Mouse (Mus musculus): ENCODE data around the gene 1700056E22Rik. TPM values are rescaled to one million over a fixed set of nuclear protein-coding genes. Genes with fewer than 3 reads are reported as not detected.

The 1700056E22Rik gene
- polyA plus RNA-seq, 1 experiment, result 0.63 TPM

GRCm38 (mm10) chr1:184068971-184069370, 34.9 kb upstream of the 1700056E22Rik start:
- H3K9ac ChIP-seq (ENCODE audit: low read depth, poor library complexity, severe bottlenecking), result no peak overlapping the region
- no peak overlapping the region for H3K4me3 ChIP-seq (ENCODE audit: low read depth, low read length)
- no peak overlapping the region for H3K27ac ChIP-seq (ENCODE audit: insufficient read depth, low read length)
- H3K4me1 ChIP-seq (ENCODE audit: control insufficient read depth, insufficient read depth, low read length), result no peaks in the 10 kb centered on the region
- H3K36me3 ChIP-seq (ENCODE audit: control insufficient read depth, insufficient read depth, low read length, poor library complexity, severe bottlenecking), result no peaks in the 10 kb centered on the region
- no peaks in the 10 kb centered on the region for H3K27me3 ChIP-seq (ENCODE audit: control insufficient read depth, insufficient read depth, low read length, poor library complexity, severe bottlenecking)
- TF ChIP-seq EP300 (IDR thresholded peaks at IDR 0.05; ENCODE audit: insufficient read depth, low read depth, low read length), result no peak
- TF ChIP-seq POLR2A (IDR thresholded peaks at IDR 0.05; ENCODE audit: insufficient read depth, low read length), result no peak
- TF ChIP-seq CTCF (IDR thresholded peaks at IDR 0.05; ENCODE audit: low read depth, low read length), result no peak
- H3K9me3 ChIP-seq (replicated peaks; ENCODE audit: control insufficient read depth, insufficient read depth, low read length, poor library complexity, severe bottlenecking), result no peaks in the 10 kb centered on the region

- TF ChIP-seq CTCF (IDR thresholded peaks at IDR 0.05; ENCODE audit: low read depth, low read length) (no peak), POLR2A (IDR thresholded peaks at IDR 0.05; ENCODE audit: insufficient read depth, low read length) (no peak), EP300 (IDR thresholded peaks at IDR 0.05; ENCODE audit: insufficient read depth, low read depth, low read length) (no peak)
- Histone ChIP-seq H3K4me3 (ENCODE audit: low read depth, low read length) (no peak overlapping the region), H3K9ac (ENCODE audit: low read depth, poor library complexity, severe bottlenecking) (no peak overlapping the region), H3K27me3 (ENCODE audit: control insufficient read depth, insufficient read depth, low read length, poor library complexity, severe bottlenecking) (no peaks in the 10 kb centered on the region), H3K27ac (ENCODE audit: insufficient read depth, low read length) (no peak overlapping the region), H3K9me3 (replicated peaks; ENCODE audit: control insufficient read depth, insufficient read depth, low read length, poor library complexity, severe bottlenecking) (no peaks in the 10 kb centered on the region), H3K4me1 (ENCODE audit: control insufficient read depth, insufficient read depth, low read length) (no peaks in the 10 kb centered on the region), H3K36me3 (ENCODE audit: control insufficient read depth, insufficient read depth, low read length, poor library complexity, severe bottlenecking) (no peaks in the 10 kb centered on the region)
Observed at GRCm38 (mm10) chr1:184067704-184068558, 33.8 kb upstream of the 1700056E22Rik start.

DNA sequence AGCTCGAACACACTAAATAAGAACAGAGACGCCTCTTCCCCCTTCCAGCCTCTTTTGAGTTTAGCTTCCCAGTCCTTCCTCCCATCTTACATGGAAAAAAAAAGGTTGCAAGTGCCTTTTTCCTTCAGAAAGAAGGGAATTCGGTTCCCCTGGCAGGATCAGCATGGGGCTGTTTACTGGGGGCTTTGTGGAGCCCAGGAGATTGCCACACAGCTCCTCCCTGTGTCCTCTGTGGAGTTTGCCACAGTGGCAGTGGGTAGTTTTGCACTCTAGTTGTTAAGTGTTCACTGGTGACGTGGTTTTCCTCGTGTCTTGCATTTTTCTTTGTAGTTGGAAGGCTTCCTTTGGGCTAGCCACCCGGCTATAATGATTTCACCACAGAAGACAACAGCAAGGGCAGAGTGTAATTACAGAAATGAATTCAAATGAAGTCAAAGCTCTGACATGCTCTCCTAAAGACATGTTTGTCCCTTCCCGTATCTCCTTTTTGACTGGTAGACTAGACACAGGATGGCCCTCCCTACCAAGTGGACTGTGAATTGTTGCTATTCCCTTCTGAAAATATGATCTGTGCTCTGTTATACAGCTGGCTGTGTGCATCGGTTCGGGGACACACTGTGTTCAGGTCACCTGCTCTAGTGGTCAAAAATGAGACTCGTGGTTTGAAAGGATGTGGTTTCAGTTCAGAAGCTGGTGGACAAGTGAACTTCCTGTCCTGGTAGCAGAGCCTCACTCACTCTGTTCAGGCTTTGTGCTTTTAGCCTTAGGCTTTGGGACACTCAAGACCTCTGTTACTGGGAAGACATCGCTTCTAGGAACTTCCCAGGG, 32.6 kb upstream of the 1700056E22Rik start:
- H3K4me1 ChIP-seq (ENCODE audit: control insufficient read depth, insufficient read depth, low read length), result no peaks in the 10 kb centered on the region
- H3K27me3 ChIP-seq (ENCODE audit: control insufficient read depth, insufficient read depth, low read length, poor library complexity, severe bottlenecking), result no peaks in the 10 kb centered on the region
- no peaks in the 10 kb centered on the region for H3K36me3 ChIP-seq (ENCODE audit: control insufficient read depth, insufficient read depth, low read length, poor library complexity, severe bottlenecking)
- no peak overlapping the region for H3K9ac ChIP-seq (ENCODE audit: low read depth, poor library complexity, severe bottlenecking)
- H3K27ac ChIP-seq (ENCODE audit: insufficient read depth, low read length), result no peak overlapping the region
- no peak overlapping the region for H3K4me3 ChIP-seq (ENCODE audit: low read depth, low read length)
- no peaks in the 10 kb centered on the region for H3K9me3 ChIP-seq (replicated peaks; ENCODE audit: control insufficient read depth, insufficient read depth, low read length, poor library complexity, severe bottlenecking)
- TF ChIP-seq POLR2A (IDR thresholded peaks at IDR 0.05; ENCODE audit: insufficient read depth, low read length) (no peak), EP300 (IDR thresholded peaks at IDR 0.05; ENCODE audit: insufficient read depth, low read depth, low read length) (no peak), CTCF (IDR thresholded peaks at IDR 0.05; ENCODE audit: low read depth, low read length) (no peak)

GRCm38 (mm10) chr1:184065589-184066361, 31.7 kb upstream of the 1700056E22Rik start:
- H3K36me3 ChIP-seq (ENCODE audit: control insufficient read depth, insufficient read depth, low read length, poor library complexity, severe bottlenecking), result no peaks in the 10 kb centered on the region
- H3K9ac ChIP-seq (ENCODE audit: low read depth, poor library complexity, severe bottlenecking), result no peak overlapping the region
- H3K4me3 ChIP-seq (ENCODE audit: low read depth, low read length), result no peak overlapping the region
- H3K27ac ChIP-seq (ENCODE audit: insufficient read depth, low read length), result no peak overlapping the region
- H3K9me3 ChIP-seq (replicated peaks; ENCODE audit: control insufficient read depth, insufficient read depth, low read length, poor library complexity, severe bottlenecking), result no peaks in the 10 kb centered on the region
- no peaks in the 10 kb centered on the region for H3K27me3 ChIP-seq (ENCODE audit: control insufficient read depth, insufficient read depth, low read length, poor library complexity, severe bottlenecking)
- no peak for TF ChIP-seq CTCF (IDR thresholded peaks at IDR 0.05; ENCODE audit: low read depth, low read length)
- no peaks in the 10 kb centered on the region for H3K4me1 ChIP-seq (ENCODE audit: control insufficient read depth, insufficient read depth, low read length)

DNA sequence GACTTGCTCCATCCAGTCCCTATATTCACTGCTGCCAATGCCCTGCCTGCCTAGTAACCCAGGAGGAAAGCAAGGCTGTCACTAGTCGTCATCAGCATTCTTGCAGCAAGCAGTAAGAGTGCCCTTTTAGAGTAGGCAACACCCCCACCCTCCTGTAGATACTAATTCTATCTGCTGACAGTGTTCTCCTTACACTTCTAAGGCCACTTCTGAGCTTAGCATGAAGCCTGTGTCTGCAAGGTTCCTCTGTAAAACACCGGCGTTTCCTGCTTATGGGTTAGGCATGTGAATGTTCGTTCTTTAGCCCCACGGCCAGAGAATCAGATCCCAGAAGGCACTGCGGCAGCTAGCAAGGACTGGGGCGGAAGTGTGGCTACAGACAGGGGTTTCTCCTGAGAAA, 30.2 kb upstream of the 1700056E22Rik start:
- Histone ChIP-seq H3K9me3 (replicated peaks; ENCODE audit: control insufficient read depth, insufficient read depth, low read length, poor library complexity, severe bottlenecking) (no peaks in the 10 kb centered on the region), H3K9ac (ENCODE audit: low read depth, poor library complexity, severe bottlenecking) (no peak overlapping the region), H3K36me3 (ENCODE audit: control insufficient read depth, insufficient read depth, low read length, poor library complexity, severe bottlenecking) (no peaks in the 10 kb centered on the region), H3K4me3 (ENCODE audit: low read depth, low read length) (no peak overlapping the region), H3K27ac (ENCODE audit: insufficient read depth, low read length) (no peak overlapping the region), H3K4me1 (ENCODE audit: control insufficient read depth, insufficient read depth, low read length) (no peaks in the 10 kb centered on the region), H3K27me3 (ENCODE audit: control insufficient read depth, insufficient read depth, low read length, poor library complexity, severe bottlenecking) (no peaks in the 10 kb centered on the region)
- TF ChIP-seq EP300 (IDR thresholded peaks at IDR 0.05; ENCODE audit: insufficient read depth, low read depth, low read length) (no peak), POLR2A (IDR thresholded peaks at IDR 0.05; ENCODE audit: insufficient read depth, low read length) (no peak), CTCF (IDR thresholded peaks at IDR 0.05; ENCODE audit: low read depth, low read length) (no peak)

All from ES-Bruce4 (cell line).